Mouse (Mus musculus): ENCODE data around the gene Nck2.

Nck2 gene

DNA sequence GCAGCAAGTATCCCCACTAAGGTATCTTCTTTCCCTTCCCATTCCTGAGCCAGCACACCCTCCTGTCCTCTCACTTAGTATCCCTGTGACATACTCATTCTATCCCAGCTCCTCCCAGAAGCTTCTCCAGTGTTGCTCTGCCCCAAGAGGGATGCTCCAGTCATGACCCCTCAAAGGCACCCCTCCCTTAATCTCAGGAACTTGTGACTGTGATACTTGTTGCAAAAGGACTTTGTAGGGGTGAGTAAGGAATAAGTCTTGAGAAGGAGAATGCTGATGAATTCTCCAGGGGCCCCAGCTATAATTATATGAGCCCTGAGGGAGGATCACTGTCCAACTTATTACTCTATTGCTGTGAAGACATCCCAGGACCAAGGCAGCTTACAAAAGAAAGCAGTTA, 7.8 kb upstream of the Nck2 start:
- no peak for DNase-seq

GRCm38 (mm10) chr1:43439261-43439660, 5.1 kb upstream of the Nck2 start:
- no peak for DNase-seq

DNA sequence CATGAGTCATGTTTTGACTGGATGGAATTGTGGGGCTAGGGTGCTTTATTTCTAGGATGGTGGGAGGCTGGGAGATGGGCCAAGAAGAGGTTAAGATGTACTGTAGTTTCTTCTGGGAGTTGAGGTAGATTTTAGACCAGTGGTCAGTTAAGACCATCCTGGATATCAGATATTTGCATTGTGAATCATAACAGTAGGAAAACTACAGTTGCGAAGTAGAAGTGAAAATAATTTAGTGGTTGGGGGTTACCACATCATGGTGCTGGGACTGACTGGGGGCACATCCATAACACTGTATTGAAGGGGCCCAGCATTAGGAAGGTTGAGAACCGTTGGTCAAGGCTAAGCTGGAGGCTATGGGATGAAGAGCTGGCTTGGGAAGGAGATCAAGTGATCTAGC, 1.8 kb upstream of the Nck2 start:
- no peak for DNase-seq

- DNase-seq = peak; percentile 76
Measured at GRCm38 (mm10) chr1:43445170-43446088, 1.1 kb downstream of the Nck2 start.

DNA sequence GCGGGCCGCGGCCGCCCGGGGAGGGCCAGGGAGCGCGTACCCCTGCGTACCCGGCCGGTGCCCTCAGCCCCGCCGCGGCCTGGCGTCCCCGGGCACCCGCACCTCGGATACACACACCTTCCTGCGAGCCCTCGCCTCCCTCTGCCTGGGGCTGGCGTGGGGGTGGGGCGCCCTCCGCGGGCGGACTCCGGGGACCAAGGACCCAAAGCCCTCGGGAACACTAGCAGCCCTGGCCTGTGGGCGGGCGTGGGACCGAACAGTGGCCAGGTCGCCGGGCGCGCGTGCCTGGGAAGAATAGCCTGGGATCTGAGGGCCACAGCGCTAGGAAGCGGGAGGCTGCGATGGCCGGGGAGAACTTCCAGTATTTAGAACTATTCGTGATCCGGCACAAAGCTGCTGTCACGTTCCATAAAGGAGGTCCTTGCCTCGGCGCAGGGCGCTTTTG, 1.7 kb downstream of the Nck2 start:
- DNase-seq = peak; percentile 59

DNA sequence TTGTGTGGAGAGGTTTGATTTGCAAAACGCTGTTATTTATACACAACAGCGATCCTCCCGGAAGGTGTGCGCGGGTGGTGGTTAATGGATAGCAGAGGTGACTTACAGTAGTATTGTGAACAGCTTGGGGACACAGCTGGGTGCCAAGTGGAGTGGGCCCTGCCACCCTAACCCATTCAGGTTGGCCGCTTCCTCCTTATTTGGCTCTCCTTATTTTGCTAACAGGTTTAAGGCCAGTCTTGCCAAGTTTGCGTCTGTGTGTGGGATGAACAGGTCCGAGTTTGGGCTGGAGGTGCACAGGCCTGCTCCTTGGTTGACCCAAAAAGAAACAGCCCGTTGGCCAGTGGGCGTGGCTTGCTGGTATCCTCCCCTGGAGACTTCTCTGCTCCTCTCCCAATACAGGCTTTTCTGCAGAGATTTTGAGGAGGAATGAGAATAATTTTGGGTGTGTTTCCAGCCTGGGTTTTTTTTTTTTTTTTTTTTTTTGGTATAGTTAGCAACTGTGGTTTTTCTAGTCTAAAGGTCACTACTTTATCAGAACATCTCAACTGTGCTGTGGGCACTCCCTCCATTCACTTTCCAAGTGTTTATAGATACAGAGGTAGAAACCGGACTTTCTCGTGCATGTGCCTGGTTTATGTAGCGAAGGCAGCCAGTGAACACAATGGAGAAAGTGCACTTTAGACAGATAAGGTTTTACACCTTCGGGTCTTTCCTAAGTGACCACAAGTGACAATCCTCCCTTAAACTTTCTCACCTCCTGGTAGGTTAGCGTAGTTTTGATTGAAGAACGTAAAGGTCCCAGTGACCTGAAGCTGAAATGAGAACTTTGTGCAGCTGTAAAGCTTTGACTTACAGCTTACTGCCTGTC, 2.6 kb downstream of the Nck2 start:
- DNase-seq = peak; percentile 64

DNA sequence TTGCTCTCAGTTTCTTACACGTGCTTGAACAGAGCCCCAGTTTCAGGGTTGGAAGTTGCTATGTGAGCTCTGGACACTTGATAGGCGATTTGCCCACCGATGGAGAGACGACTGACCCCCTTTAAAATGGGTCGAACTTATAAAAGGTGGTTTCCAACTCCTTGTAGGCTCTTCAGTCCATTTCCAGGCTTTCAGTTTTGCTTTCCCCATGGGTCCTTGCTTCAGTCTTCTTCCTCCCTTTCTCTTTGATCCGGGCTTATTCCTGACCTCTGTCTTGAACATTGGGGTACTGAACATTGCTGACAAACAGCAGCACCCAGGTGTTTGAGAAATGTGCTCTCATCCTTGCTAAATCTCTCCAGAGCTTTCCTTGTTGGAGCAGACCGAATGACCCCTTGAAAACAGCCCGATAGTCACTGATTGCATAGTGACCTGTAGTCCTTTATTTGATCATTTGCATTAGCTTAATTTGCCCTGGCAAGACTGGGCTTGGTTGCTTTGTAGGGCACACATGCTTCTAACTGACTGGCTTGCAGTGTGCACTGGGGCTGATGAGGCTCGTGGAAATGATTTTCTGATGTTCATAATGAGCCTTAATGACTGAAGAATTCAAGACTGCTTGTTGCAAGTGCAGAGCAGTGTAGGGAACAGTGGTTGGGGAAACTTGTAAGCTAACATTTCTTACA, 3.4 kb downstream of the Nck2 start:
- DNase-seq = no peak

GRCm38 (mm10) chr1:43450811-43451210, 6.4 kb downstream of the Nck2 start:
- DNase-seq = no peak

DNA sequence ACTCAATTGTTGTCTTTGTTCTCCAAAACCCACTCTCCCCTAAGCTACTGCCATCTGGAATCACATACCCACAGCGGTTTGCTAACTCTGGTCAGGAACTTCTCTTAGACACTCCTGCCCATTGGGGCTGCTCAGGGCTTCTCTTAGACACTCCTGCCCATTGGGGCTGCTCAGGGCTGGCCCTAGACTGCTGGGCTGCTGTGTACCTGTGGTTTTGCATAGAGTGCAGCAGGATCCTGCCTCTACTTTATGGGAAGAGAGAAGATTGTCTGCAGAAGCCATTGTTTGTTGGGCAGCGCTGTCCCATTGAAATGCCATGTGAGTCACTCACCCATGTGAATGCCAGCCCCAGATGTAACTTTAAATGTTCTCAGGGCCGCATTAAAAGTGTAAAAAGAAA, 9.3 kb downstream of the Nck2 start:
- no peak for DNase-seq

DNA sequence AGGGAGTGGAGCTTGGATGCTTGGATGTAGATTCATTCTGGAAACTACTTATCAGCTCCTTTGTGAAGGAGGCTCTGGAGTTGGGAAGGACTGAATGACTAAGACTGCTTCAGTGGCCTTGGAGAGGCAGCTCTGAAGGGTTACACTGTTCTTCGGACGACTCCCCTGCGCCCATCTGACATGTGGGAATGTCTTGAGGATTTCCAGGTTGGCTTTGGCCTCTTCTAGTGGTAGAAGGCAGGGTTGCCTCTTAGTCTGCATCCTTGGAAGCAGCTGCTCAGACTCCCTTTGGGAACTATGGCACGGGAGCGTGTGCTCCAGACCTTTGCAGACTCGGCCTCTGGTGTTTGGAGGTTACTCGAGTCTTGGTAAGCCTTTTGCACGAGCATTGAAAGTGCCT, 10.4 kb downstream of the Nck2 start:
- no peak for DNase-seq

GRCm38 (mm10) chr1:43455196-43455595, 10.8 kb downstream of the Nck2 start:
- DNase-seq = no peak

- no peak for DNase-seq
Measured at GRCm38 (mm10) chr1:43457012-43457766, 12.8 kb downstream of the Nck2 start.

DNA sequence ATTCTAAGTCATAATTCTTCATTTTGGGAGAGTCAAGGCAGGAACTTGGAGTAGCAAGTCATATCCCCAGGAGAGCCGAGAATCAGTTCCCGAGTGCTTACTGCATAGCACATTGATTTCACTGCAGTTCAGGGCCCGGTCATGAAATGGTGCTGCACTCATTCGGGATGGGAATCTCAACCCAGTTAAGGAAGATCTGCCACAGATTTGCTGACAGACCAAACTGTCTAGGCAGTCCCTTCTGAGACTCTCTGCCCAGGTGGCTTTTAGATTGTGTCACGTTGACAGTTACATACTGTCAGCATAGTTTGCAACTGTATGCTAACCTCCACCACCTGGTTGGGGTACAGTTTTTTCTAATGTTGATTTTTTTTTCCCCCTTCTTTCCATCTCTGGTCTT, 16.1 kb downstream of the Nck2 start:
- no peak for DNase-seq

GRCm38 (mm10) chr1:43462666-43463065, 18.3 kb downstream of the Nck2 start:
- no peak for DNase-seq

DNA sequence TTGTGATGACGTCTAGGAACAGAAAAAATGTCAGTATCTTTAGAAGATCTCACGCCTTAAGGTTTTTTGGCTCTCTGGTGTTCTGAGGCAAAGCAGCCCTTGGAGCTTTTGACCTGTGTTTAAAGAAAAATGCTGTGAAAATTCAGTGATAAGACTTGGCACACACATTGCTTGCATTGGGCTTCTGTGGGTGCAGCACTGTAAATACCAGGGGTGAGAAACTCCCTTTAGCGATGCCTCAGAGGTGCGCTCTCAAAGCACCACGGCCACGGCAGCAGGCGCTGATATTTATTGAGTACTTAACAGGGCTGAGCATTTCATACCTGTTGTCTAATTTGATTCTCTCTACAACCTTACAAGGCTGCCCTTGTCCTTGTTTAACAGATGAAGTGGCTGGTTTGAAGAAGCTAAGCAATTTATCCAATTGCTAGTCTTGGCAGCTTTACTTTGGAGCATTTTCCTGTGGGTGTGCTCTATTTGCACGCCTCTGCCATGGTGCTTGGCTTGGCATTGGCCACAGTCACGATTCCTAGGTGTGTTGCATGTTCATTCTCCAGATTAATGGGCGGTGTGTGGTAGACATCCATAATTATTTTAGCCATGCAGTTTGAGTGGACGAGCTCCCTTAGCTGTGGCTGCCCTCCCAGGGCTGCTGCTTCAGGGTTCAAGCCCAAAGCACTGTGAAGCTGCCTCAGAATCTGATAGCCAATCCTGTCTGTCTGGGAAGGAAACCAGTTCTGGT, 19.7 kb downstream of the Nck2 start:
- DNase-seq = no peak

GRCm38 (mm10) chr1:43464976-43465375, 20.6 kb downstream of the Nck2 start:
- DNase-seq = no peak

GRCm38 (mm10) chr1:43465957-43466624, 21.7 kb downstream of the Nck2 start:
- no peak for DNase-seq

GRCm38 (mm10) chr1:43467656-43468055, 23.3 kb downstream of the Nck2 start:
- peak; percentile 59 for DNase-seq

DNA sequence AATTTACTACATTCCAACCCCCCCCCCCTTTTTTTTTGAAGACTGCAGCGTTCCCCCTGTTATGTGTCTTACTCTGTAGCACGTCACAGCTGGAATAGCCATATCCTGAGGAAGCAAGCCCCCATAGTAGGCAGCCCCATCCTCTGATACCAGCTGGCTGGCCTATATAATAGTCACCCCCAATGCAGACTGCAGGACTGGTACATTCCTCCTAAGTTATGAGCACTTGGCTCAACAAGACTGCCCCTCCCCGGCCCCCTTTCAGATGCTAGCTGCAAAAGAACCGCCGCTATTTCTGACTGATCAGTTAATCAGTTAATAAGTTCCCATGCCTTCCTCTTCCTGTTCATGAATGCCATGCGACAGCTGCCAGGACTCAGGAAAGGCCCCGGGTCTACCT, 23.8 kb downstream of the Nck2 start:
- no peak for DNase-seq

DNA sequence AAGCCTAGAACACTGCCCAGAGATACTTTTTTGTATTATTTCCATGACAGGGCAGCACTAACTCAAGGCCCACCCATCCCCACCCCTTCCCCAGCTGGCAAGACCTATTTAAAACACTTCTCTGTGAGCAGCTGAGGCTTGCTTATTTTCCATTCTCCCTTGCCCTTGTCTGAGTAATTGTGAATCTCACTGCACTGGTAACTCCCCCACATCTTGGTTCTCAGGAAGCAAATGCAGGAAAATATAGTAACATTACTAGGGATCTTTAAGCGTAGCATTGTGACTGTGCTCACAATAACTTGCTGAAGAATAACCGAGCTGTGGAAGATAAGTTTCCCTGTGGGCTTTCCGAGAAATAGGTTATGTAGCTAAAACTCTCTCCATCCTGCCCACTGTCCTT, 24.6 kb downstream of the Nck2 start:
- no peak for DNase-seq
